In the genomic region with DNA sequence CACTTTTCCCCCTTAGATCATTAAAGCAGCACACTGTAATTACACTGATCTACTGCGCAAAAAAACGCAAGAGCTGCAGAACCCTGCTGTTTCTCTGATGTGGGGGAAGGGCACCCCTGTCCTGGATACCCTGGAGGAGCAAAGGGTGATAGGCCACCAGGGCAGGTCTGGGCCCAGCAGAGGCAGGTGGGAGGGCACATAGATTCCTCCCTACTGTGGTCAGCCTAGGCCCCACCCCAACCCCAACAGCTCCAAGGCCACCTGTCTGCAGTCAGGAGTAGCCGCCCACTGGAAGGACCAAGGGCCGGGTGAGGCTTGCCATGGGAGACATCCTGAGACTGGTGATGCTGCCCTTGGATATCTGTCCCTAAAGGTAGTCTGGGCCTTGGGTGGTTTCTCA, we compare ENCODE assay signal across 10 mouse cellular contexts. TPM values are rescaled to one million over a fixed set of nuclear protein-coding genes. Genes with fewer than 3 reads are reported as not detected.
DNase-seq lines count a peak whose midpoint lies in the region; ATAC-seq and TF ChIP-seq lines count a peak whose summit lies in the region.
"Had no signal": no experiment of that assay in that cellular context is flagged by ENCODE, and none has a peak within 500 bp of the region (broad histone marks: within the 10 kb centered on the region; RNA-seq: fewer than 3 reads in every experiment).

No protein-coding gene starts in this region.

- no peak for TF ChIP-seq EP300 in heart, adult 2 months (IDR thresholded peaks at IDR 0.05; ENCODE audit: insufficient read depth, low read depth, low read length)

- H3K4me3 ChIP-seq in heart, adult 2 months: no peak overlapping the region
- H3K4me3 ChIP-seq in embryonic facial prominence, embryonic 10.5 days: peak overlapping the region; percentile 77; the same call in 1 of the 2 replicates
- peak overlapping the region; percentile 80 for H3K4me3 ChIP-seq in forebrain, postnatal 0 days (ENCODE audit: low read depth, low read length)
- peak overlapping the region; percentile 81 for H3K4me3 ChIP-seq in midbrain, embryonic 15.5 days
- H3K4me3 ChIP-seq: heart, embryonic 12.5 days had no signal

- no peak for DNase-seq in heart, adult 2 months
- DNase-seq in heart, postnatal 10 days: no peak
- DNase-seq in embryonic facial prominence, embryonic 10.5 days (ENCODE audit: low spot score): no peak
- DNase-seq in forebrain, postnatal 0 days: no peak
- DNase-seq in right cerebral cortex, adult 2 months (ENCODE audit: low spot score in 2 of 2): no peak
- DNase-seq in adrenal gland, postnatal 14 days: no peak
- DNase-seq: kidney, adult 18-20 months; thymus, adult 18-20 months had no signal

- no peaks in the 10 kb centered on the region for H3K79me2 ChIP-seq in heart, adult 2 months (replicated peaks; ENCODE audit: control insufficient read depth, insufficient read depth, low read length)

- peaks cover 9% of the 10 kb centered on the region for H3K27me3 ChIP-seq in heart, adult 2 months (ENCODE audit: control insufficient read depth, insufficient read depth, low read length)
- peaks cover 62% of the 10 kb centered on the region for H3K27me3 ChIP-seq in embryonic facial prominence, embryonic 10.5 days (replicated peaks; ENCODE audit: low read depth, poor library complexity, severe bottlenecking)
- no peaks in the 10 kb centered on the region for H3K27me3 ChIP-seq in forebrain, postnatal 0 days (ENCODE audit: insufficient read depth, low read length)
- H3K27me3 ChIP-seq in midbrain, embryonic 15.5 days (replicated peaks): no peaks in the 10 kb centered on the region

- H3K4me1 ChIP-seq in heart, adult 2 months (ENCODE audit: control insufficient read depth, insufficient read depth, low read length): peaks cover 20% of the 10 kb centered on the region
- peaks cover 61% of the 10 kb centered on the region for H3K4me1 ChIP-seq in embryonic facial prominence, embryonic 10.5 days
- H3K4me1 ChIP-seq in forebrain, postnatal 0 days (ENCODE audit: insufficient read depth): peaks cover 18% of the 10 kb centered on the region
- H3K4me1 ChIP-seq in midbrain, embryonic 15.5 days: peaks cover 63% of the 10 kb centered on the region

- intact Hi-C loops in heart, adult 2 months (cut with DNase I): no loop called here
- intact Hi-C loops in heart, postnatal 10 days (cut with DNase I): no loop called here

- WGBS in heart, adult 2 months: 85% methylated on average over 4 of the region's 4 CpGs
- WGBS in embryonic facial prominence, embryonic 10.5 days: 57% methylated on average over 4 of the region's 4 CpGs
- 34% methylated on average over 4 of the region's 4 CpGs for WGBS in forebrain, postnatal 0 days
- WGBS in midbrain, embryonic 15.5 days: 59% methylated on average over 4 of the region's 4 CpGs

- no peaks in the 10 kb centered on the region for H3K9me3 ChIP-seq in embryonic facial prominence, embryonic 10.5 days
- H3K9me3 ChIP-seq in forebrain, postnatal 0 days (ENCODE audit: low read length): no peaks in the 10 kb centered on the region
- no peaks in the 10 kb centered on the region for H3K9me3 ChIP-seq in midbrain, embryonic 15.5 days
- H3K9me3 ChIP-seq: heart, embryonic 12.5 days had no signal

- no peaks in the 10 kb centered on the region for H3K36me3 ChIP-seq in heart, adult 2 months (ENCODE audit: control insufficient read depth, insufficient read depth, low read length)
- H3K36me3 ChIP-seq in embryonic facial prominence, embryonic 10.5 days (replicated peaks): no peaks in the 10 kb centered on the region
- no peaks in the 10 kb centered on the region for H3K36me3 ChIP-seq in forebrain, postnatal 0 days (ENCODE audit: insufficient read depth)
- no peaks in the 10 kb centered on the region for H3K36me3 ChIP-seq in midbrain, embryonic 15.5 days (replicated peaks)
- H3K36me3 ChIP-seq: heart, embryonic 12.5 days had no signal

- peak overlapping the region; percentile 60; the same call in 1 of the 2 replicates for H3K27ac ChIP-seq in heart, adult 2 months
- 0 out of 2 replicates have a peak overlapping the region, but pooled peaks have one; percentile 4 for H3K27ac ChIP-seq in embryonic facial prominence, embryonic 10.5 days (replicated peaks)
- peak overlapping the region; percentile 94 for H3K27ac ChIP-seq in forebrain, postnatal 0 days (ENCODE audit: low read depth, low read length)
- peak overlapping the region; percentile 93 for H3K27ac ChIP-seq in midbrain, embryonic 15.5 days

- no peak for TF ChIP-seq POLR2A in heart, adult 2 months (IDR thresholded peaks at IDR 0.05; ENCODE audit: insufficient read depth, low read depth, low read length)

- TF ChIP-seq CTCF in heart, adult 2 months (IDR thresholded peaks at IDR 0.05): no peak
- TF ChIP-seq CTCF in forebrain, postnatal 0 days (IDR thresholded peaks at IDR 0.05; ENCODE audit: low read depth): no peak

- no peak for ATAC-seq in forebrain, postnatal 0 days
- no peak for ATAC-seq in midbrain, embryonic 15.5 days (replicated peaks)

- H3K4me2 ChIP-seq in forebrain, postnatal 0 days (ENCODE audit: low read depth): peak overlapping the region; percentile 90
- H3K4me2 ChIP-seq in midbrain, embryonic 15.5 days: peak overlapping the region; percentile 93
- H3K4me2 ChIP-seq: heart, embryonic 12.5 days had no signal

- no peak overlapping the region for H3K9ac ChIP-seq in heart, adult 2 months (ENCODE audit: low read depth, low read length)
- H3K9ac ChIP-seq in forebrain, postnatal 0 days: peak overlapping the region; percentile 98
- peak overlapping the region; percentile 89 for H3K9ac ChIP-seq in midbrain, embryonic 15.5 days
- H3K9ac ChIP-seq: heart, embryonic 12.5 days had no signal

RNA-seq across cellular contexts. Expression of gene Aatk, which starts 1.6 kb away (rescaled TPM):
- total RNA-seq in heart, adult 2 months (2021): 1 to 10 TPM; 3.6 to 4.7 TPM
- 10.3 and 12.1 TPM in 2 replicates for polyA plus RNA-seq in heart, adult 2 months (2012; rRNA removed)
- 1 to 10 TPM; 5.6 to 7.7 TPM for total RNA-seq in heart, postnatal 10 days (2021)
- polyA plus RNA-seq in embryonic facial prominence, embryonic 10.5 days (2016; fragmentation: Nextera tagmentation; extraction: Ambion mirVana): 0.84 and 1.6 TPM in 2 replicates
- 104 and 110 TPM in 2 replicates for total RNA-seq in forebrain, postnatal 0 days (2014; rRNA removed)
- polyA plus RNA-seq in forebrain, postnatal 0 days (2015; fragmentation: Nextera tagmentation; extraction: Ambion mirVana): 27.3 and 31.7 TPM in 2 replicates
- 45.3 and 45.5 TPM in 2 replicates for polyA plus RNA-seq in midbrain, embryonic 15.5 days (2015; fragmentation: Nextera tagmentation; extraction: Ambion mirVana)
- 13.7 and 15.7 TPM in 2 replicates for total RNA-seq in adrenal gland, postnatal 14 days (2021)

RNA-seq across cellular contexts. Expression of gene Cep131, which starts 41.3 kb away (rescaled TPM):
- 10 to 100 TPM in 1 of 2 experiments, 1 to 10 TPM in 1; 9.3 to 10.7 TPM for total RNA-seq in heart, adult 2 months (2021)
- polyA plus RNA-seq in heart, adult 2 months (2012; rRNA removed): 3.7 and 6.5 TPM in 2 replicates
- 10 to 100 TPM; 10.6 to 13.6 TPM for total RNA-seq in heart, postnatal 10 days (2021)
- 43.0 and 46.9 TPM in 2 replicates for polyA plus RNA-seq in embryonic facial prominence, embryonic 10.5 days (2016; fragmentation: Nextera tagmentation; extraction: Ambion mirVana)
- 18.3 and 21.4 TPM in 2 replicates for total RNA-seq in forebrain, postnatal 0 days (2014; rRNA removed)
- polyA plus RNA-seq in forebrain, postnatal 0 days (2015; fragmentation: Nextera tagmentation; extraction: Ambion mirVana): 21.0 and 22.0 TPM in 2 replicates
- polyA plus RNA-seq in midbrain, embryonic 15.5 days (2015; fragmentation: Nextera tagmentation; extraction: Ambion mirVana): 35.0 and 35.6 TPM in 2 replicates
- 67.4 and 80.7 TPM in 2 replicates for total RNA-seq in adrenal gland, postnatal 14 days (2021)

RNA-seq across cellular contexts. Expression of gene Tepsin, which starts 53.2 kb away (rescaled TPM):
- total RNA-seq in heart, adult 2 months (2021): 1 to 10 TPM; 6.1 to 6.3 TPM
- 19.1 and 22.8 TPM in 2 replicates for polyA plus RNA-seq in heart, adult 2 months (2012; rRNA removed)
- total RNA-seq in heart, postnatal 10 days (2021): 10 to 100 TPM in 1 of 2 experiments, 1 to 10 TPM in 1; 9.6 to 11.1 TPM
- polyA plus RNA-seq in embryonic facial prominence, embryonic 10.5 days (2016; fragmentation: Nextera tagmentation; extraction: Ambion mirVana): 20.2 and 21.4 TPM in 2 replicates
- total RNA-seq in forebrain, postnatal 0 days (2014; rRNA removed): 19.0 and 25.8 TPM in 2 replicates
- 12.7 and 14.8 TPM in 2 replicates for polyA plus RNA-seq in forebrain, postnatal 0 days (2015; fragmentation: Nextera tagmentation; extraction: Ambion mirVana)
- 23.6 and 24.2 TPM in 2 replicates for polyA plus RNA-seq in midbrain, embryonic 15.5 days (2015; fragmentation: Nextera tagmentation; extraction: Ambion mirVana)
- total RNA-seq in adrenal gland, postnatal 14 days (2021): 10.7 and 13.7 TPM in 2 replicates

RNA-seq across cellular contexts. Expression of gene Ndufaf8, which starts 53.4 kb away (rescaled TPM):
- 10 to 100 TPM; 82.7 to 93.9 TPM for total RNA-seq in heart, adult 2 months (2021)
- 35.5 and 51.0 TPM in 2 replicates for polyA plus RNA-seq in heart, adult 2 months (2012; rRNA removed)
- total RNA-seq in heart, postnatal 10 days (2021): 10 to 100 TPM; 49.3 to 61.9 TPM
- polyA plus RNA-seq in embryonic facial prominence, embryonic 10.5 days (2016; fragmentation: Nextera tagmentation; extraction: Ambion mirVana): 82.0 and 87.7 TPM in 2 replicates
- total RNA-seq in forebrain, postnatal 0 days (2014; rRNA removed): 16.7 and 32.2 TPM in 2 replicates
- polyA plus RNA-seq in forebrain, postnatal 0 days (2015; fragmentation: Nextera tagmentation; extraction: Ambion mirVana): 58.1 and 74.8 TPM in 2 replicates
- polyA plus RNA-seq in midbrain, embryonic 15.5 days (2015; fragmentation: Nextera tagmentation; extraction: Ambion mirVana): 51.4 and 53.5 TPM in 2 replicates
- 50.0 and 55.2 TPM in 2 replicates for total RNA-seq in adrenal gland, postnatal 14 days (2021)

Comparison
In these comparisons a context has a peak if more than half of its experiments do, and no peak if none do; other contexts are left out.
1. H3K27ac ChIP-seq: peak in every context shown above with its lines; median percentile 94 in forebrain, postnatal 0 days; 93 in midbrain, embryonic 15.5 days; 60 in heart, adult 2 months; 4 in embryonic facial prominence, embryonic 10.5 days.